Mouse (Mus musculus): ENCODE results near the gene Rcn2. TPM values are rescaled to one million over a fixed set of nuclear protein-coding genes. Genes with fewer than 3 reads are reported as not detected.
"Not testable (repeated sequence)": the region's sequence is repeated elsewhere in the genome, so short reads cannot be mapped to it uniquely, and the experiment has no call there.

Gene Rcn2
- total RNA-seq (2021) = 10 to 100 TPM; 90.4 to 99.0 TPM

DNA sequence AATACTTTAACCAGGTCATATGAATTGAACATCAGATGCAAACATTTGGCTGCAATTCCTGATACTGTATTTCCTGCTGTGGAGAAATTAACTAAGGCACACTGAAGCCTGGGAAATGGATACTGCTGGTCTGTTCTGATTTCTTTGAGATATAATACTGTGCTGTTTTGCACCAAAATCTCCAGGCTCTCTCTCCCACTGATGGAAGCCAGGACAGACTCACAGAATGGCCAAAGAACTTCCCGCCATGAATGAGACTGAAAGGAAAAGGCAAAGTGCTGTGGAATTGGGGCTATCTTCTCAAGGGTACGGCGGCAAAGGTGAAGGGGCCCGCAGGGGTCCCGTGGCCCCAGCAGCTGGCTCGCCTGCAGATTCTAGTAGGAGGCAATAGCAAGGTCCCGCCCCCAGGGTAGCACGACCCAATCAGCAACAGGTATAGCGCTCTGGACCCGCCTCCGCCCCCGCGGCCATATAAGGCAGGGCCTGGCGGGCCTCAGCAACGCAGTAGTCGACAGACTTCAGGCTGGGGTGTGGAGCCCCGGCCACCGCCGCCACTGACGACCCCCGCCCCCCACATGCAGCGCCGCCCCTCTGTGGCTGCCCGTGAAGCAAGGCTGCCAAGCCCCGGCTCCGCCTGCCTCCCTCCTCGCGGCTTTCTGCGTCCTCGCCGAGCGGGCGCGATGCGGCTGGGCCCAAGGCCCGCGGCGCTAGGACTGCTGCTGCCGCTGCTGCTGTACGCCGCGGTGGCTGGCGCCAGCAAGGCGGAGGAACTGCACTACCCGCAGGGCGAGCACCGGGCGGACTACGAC is at the start of gene Rcn2:
TSS of gene Rcn2 (plus strand) at position 474 of the 809 bp plus-strand sequence.
- DNase-seq = peak; percentile 95

DNA sequence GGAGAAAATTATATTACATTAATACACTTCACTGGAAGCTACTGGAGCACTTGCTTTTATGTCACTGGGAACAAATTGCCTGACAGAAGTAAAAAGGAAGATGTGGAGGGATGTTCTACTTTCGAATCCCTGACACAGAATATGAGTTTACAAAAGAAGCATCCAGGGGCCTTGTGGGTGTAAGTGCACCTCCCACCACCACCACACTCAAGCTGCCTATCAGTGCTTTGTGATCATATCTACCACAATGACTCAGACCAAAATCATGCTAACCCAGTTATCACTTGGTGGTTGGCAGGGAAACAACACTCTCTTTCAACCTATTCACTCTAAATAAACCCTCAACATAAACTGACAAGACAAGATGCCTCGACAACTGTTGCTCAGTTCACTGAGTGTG is 37.0 kb upstream of the Rcn2 start:
- DNase-seq = not testable (repeated sequence)

DNA sequence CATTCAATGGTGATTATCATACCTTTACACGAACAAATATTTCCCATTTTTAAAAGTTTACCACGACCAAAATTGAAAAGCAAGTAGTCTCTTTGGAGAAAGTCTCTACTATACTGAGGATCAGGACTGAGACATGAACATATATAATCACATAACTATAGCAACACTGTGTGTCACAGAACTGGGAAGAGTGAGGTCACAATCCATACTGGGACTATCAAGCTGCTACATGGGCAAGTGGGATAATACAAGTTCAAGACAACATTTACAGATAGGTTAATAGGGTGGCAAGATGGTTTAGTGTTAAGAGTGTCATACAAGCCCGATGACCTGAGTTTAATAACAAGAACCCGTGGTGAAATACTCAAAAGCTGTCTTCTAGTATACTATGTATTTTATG is 31.2 kb upstream of the Rcn2 start, which contains the start of gene 4930563M21Rik:
TSS of gene 4930563M21Rik (minus strand) at position 101 of the 400 bp plus-strand sequence.
- no peak for DNase-seq

DNA sequence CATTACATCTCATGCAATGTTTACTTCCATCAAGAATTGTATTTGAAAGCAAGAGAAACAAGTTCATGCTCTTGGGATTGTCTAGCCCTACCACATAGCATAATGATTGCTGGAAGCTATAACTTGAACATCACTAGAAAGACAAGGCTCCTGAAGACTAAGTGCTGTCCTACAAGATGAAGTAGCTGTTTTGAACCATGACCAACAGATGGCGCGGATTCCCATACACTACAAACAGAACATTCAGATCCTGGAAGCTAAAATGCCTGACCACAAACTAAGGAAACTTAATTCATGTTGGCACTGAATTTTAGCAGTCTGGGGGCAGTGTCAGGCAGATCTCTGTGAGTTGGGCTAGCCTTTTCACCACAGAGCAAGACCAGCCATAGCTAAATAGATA is 16.9 kb upstream of the Rcn2 start:
- no peak for DNase-seq

DNA sequence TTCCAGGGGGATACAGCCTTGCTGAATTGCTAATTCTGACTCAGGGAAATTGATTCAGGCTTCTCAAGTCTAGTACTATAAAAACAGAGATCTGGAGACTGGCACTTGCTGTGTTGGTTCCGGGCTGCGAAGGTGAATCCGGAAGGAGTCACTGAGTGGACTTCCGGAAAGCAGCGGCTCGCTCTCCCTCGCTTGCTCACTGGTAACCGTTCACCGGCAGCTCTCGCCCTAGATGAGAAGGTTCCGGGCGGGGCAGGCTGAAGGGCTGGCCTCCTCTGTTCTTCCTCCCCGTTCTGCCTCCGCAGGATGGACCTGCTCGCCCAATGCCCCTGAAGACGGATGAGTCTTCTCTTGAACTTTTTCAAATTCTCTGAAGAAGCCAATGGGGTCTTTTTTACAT is 14.4 kb upstream of the Rcn2 start:
- DNase-seq = no peak

DNA sequence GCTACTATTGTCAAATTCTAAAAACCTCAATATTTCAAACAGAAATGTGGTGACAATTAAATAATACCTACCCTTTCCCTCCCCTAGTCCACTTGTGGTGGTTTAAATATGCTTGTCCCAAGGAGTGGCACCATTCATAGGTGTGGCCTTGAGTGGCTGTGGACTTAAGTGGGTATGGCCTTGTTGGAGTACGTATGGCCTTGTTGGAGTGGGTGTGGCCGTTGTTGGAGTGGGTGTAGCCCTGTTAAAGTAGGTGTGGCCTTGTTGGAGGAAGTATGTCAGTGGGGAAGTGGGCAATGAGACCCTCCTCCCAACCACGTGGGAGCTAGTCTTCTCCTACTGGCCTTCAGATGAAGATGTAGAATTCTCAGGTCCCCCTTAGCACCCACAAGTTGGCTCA is 9.4 kb upstream of the Rcn2 start:
- no peak for DNase-seq

DNA sequence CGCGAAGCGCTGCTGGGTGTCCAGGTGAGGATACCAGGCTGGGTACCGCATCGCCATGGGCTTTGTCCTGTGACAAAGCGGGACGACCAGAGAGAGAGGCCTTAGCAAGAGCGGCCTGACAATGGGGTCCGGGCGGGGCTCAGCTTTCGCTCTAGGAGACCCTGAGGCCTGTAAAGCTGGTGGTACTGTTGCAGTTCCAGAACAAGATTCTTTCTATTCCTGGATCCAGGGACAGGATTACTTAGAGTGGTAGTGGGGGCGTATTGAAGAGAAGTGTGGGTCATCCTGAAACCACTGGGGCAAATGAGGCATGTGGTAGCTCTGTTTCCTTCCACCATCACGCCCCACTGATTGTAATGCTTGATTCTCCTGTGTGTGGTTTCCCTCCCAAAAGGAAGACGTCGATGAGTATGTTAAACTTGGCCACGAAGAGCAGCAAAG is 556 bp downstream of the Rcn2 start:
- DNase-seq = no peak

DNA sequence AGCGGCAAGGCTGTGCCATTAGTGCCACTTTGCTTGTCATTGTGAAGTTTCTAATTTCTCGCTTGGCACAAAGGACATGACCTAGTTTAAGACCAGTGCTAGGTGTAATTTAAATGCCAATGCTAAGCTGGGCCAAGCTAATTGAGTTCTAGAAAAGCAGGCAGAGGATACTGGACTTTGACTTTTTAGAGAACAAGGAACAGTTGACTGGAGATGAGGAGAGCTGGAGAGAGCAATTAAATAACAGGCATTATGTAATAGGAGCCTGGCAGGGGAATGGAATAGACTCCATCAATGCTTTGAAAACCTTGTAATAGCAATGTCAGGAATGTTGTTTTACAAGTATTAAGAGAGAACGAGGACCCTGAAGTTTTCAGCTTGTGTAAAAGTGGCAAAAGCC is 12.2 kb downstream of the Rcn2 start:
- no peak for DNase-seq

DNA sequence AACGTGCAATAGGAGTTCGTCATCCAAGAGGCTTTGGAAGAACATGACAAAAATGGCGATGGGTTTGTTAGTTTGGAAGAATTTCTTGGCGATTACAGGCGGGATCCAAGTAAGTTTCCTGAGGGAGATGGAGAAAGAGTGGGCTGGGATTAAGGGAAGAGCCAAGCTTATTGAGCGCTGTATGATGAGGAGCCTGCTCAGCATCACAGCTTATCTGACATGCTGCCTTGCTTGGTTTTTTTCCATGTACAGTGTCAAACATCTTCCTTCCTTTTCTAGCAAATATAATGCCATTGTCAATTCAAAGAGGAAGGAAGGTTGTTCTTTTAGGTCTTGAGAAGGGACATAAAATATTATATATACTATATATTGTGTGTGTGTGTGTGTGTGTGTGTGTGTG is 14.5 kb downstream of the Rcn2 start:
- no peak for DNase-seq

DNA sequence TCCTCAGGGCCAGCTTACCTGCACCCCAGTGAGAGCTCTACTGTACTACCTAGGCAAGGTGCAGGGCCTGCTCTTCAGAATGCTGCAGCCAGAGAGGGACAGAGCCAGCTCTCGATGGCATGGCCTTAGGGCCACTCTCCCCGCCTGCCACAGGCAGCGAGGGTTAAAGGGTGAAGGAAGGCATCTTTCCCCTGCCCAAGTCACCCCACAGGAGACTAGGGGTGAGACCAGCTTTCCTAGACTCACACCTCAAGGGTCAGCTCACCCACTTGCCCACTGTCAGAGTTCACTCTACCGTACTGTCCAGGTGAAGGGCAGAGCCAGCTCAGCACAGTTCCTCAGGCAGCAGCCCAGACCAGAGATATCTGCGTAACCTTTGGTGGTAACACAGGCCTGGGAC is 20.7 kb downstream of the Rcn2 start:
- no peak for DNase-seq

DNA sequence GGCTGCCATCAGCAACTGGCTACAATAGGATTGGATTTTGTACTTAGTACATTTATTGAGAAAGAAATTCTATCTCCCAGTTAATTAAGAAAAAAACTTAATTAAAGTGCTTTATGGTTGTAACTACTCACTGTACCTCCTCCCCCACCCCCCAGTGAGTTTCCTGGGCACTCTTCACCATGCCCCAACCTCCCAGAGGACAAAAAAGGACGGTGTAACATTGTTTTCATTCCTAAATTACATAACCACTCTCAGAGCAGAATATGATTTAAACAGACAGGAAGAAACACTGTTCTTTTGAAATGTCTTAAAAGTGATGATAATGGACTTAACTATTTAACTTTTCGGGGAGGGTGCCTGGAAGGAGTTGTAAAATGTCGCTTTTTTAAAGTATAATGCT is 23.4 kb downstream of the Rcn2 start:
- DNase-seq = no peak

DNA sequence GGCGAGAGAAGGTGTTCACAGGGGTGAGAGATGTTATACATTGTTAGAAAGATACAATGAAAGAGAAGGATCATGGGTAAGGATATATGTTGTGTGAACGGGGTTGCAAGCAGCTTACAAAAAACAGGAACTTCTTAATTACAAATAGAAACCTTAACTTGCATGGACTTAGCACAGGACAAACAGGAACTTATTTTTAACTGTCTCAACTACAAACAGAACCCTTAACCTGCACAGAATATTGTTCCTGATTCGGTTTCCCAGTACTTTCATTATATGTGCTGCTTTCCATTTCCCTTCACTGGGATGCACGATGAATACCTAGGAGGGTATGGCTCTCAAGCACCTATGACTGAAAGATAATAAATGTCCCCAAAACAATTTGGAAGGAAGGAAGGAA is 26.3 kb downstream of the Rcn2 start:
- DNase-seq = no peak

DNA sequence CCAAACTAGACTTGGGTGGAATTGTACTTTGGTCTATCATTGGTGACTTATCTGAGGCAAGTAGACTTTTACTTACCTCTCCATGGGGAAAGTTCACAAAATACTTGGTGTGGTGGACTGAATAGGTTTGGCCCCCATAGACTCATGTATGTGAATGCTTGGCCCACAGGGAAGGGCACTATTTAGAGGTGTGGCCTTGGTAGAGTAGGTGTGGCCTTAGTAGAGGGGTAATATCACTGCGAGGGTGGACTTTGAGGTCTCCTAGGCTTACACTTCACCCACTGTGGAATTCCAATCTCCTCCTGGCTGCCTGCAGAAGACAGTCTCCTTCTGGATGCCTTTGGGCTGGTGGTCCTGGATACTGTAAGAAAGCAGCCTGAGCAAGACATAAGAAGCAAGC is 27.0 kb downstream of the Rcn2 start:
- DNase-seq = no peak

DNA sequence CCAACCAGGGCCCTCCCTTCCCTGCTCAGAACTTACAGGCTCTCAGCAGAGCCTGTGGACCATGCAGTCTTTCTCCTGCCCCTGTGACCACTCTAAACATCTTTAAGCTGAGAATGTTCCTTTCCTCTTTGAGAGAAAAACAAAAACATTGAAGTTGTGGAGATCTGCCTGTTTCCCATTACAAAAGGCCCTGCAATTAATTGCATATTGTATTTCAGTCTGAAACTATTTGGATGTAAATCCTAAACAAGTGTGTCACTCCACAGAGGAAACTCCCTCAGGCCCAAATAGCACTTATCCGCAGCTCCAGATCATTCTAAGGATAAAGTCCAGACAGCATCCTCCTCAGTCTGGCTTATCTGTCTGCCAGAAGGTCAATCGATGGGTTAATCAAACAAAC is 31.2 kb downstream of the Rcn2 start:
- DNase-seq = no peak

DNA sequence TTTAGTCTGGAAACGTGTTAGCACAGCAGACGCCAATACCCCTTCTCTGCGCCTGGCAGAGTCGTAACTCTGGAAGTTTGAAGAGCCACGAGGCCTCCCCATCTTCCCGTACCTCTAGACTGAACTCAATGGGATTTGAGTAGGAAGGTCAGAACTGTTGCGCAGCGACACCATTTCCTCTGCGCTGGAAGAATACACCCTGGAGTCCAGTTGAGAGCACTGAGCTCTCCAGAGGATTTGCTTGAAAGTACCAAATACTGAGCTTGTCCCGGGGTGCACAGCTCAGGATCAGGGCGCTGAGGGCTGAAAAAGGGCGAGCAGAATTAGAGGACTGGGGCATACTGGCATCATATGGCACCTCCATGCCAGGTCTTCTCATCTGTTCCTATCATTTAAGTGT is 33.2 kb downstream of the Rcn2 start:
- DNase-seq = no peak

DNA sequence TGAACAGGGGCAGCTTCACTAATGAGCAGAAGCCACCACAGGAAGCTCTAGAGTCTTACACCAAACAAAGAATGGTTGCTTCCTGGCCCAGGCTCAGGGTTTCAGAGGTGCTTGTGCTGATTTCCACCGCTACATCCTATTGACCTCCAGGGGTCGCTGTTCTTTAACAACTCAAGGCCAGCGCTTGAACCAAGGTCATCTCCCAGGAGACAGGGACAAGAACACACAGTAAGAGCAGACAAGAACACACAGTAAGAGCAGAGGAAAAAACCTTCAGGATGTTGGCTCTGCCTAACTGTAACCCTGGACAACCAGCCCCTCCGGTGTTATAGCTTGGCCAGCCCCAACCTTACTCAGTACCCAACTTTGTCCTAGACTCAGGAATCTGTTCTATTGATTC is 33.6 kb downstream of the Rcn2 start:
- peak; percentile 34 to 48 for DNase-seq

DNA sequence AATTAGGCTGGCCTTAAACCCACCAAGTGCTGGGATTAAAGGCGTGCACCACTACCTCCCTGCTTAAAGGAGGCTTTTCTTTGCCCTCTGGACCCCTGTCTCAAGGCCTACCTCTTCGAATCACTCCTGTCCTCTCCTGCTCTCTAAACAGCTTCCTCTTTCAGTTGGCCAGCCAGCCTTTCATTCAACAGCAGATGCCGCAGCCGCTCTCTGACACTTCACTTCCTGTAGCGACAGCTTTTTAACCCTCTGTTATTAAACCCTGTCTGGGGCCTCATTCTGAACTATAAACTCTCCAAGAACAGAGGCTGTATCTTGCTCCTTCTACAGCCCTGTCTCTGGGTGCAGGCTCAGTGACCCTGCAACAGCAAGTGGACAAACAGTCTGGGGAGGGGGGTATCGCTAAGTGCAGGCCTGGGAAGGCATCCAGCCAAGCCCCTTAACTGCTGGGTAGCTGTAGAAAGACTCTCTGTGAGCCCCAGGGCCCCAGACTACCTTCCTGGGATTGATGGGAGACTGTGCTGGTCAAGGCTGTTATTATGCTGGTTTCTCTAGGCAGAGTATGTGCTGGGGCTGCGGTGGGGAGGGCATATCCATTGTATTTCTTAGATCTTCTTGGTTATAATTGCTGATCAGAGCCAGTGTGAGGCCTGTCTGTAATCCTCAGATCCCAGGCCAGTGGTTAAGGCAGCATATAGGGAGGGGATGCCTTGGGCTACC is 34.4 kb downstream of the Rcn2 start:
- no peak for DNase-seq

DNA sequence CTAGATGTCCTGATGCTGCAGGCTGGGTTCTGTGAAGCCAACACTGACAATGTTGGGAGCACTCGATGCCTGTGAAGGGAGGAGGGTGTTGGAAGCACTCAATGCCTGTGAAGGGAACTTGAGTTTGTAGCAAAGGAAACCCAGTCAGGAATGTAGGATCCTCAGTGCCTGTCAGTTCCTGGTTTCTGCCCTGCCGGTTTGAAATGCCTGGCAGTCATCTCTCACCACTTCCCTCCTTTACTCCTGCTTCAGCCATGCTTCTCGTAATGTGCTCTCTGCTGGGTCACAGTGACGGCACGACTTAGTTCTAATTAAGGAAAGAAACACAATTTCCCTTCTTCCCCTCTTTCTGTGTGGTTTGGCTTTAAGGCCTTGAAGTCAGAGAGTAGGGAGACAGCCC is 37.9 kb downstream of the Rcn2 start:
- DNase-seq = no peak

DNA sequence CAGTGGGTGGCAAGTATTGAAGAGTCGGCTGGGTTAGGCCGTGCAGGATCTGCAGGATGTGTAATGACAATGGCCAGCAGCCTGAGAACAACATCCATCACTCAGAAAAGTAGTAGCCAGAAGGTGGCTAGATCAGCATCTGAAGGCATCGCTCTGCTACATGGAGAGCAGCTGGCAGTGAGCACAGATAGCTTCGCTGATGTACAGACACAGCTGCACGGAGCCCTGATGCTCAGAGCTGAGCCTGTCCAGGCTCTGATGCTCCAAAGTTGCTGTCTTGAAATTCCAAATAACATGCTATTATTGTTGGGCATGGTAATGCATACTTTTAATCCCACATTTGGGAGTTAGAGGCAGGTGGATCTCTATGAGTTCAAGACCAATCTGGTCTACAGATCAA is 44.9 kb downstream of the Rcn2 start:
- no peak for DNase-seq

DNA sequence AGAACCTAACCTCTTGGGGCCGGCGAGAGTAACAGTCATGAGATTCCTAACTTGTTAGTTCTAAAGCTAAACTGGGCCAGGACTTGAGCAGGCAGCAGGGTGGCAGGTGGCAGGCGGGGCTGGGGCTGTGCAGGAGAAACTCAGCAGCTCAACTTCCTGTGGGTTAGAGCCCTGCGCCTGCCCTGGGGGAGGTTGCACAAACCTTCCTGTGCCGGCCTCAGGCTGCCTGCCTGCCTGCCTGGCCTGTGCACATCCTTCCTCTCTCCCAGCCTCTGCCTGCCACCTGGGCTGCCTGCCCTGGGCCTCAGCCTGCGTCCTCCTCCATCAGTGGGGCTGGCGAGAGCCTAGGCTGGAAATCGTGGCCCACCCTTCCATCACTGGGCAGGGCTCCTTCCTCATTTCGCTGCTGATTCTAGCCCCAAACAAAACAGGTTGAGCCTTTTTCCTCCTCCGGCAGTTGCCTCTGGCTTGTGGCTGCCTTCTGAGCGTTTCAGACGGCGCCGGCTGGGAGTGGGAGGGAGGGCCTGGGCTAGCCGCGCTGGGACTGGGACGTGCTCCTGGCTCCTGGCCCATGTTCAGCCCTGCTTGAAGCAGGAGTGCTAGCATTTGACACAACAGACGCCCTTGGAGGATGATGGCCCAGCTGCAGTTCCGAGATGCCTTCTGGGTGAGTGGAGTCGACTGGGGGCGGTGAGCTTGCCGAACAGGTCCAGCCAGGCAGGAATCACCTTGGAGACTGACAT is 48.3 kb downstream of the Rcn2 start, which contains the start of gene Pstpip1:
TSS of gene Pstpip1 (plus strand) at position 185 of the 743 bp plus-strand sequence.
- peak; percentile 55 to 74 for DNase-seq

DNA sequence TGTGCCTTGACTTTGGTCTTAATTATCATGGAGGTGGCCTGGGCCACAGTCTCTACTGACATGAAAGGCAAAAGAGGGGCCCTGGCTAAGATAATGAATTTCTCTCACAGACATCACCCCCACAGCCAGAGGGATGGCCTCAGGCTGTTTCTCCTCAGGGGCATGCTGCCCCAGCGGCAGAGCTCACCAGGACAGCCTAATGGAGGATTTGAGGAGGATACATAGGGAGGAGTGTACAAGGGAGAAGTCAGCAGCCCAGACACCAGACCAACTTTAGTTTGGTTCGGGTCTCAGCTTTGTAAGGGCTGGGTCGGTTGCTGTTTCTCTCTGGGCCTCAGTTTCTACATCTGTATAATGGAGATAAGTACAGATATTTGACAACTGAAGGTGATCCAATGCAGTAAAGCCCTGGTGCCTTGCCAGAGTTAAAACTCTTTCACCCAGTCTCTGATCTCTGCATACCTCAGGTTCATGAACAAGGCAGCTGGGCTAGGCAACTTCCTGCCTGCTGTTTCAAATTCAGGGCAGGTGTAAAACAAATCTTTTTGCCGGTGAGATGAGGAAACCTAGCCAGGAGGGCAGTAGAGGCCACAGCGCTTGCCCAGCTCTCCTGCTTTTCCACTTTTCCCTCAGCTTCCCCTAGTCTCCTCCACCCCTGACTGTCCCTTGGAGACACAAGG is 49.0 kb downstream of the Rcn2 start:
- DNase-seq = no peak

DNA sequence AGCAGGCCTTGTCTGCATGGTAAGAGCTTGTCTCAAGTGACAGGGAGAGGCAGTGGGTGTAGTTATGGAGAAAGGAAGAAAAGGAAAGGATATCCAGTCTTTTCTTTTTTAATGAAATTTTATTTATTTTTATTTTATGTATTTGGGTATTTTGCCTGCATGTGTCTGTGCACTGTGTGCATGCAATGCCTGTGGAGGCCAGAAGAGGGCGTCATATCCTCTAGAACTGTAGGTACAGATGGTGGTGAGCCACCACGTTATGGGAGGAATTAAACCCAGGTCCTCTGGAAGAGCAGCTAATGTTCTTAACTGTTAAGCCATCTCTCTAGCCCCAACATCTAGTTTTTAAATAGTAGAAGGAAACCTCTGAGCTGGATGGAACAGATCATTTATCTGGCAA is 50.5 kb downstream of the Rcn2 start:
- no peak for DNase-seq
